Mouse (Mus musculus) G1E (cell line): ENCODE results near the gene Nkx3-2.

Experiments used
- CTCF ChIP-seq: IDR thresholded peaks from 2 replicates; pipeline ENCODE4 v1.5.1; 2012; ENCODE audit warnings: low read depth, low read length, inconsistent platforms, mixed read lengths
- TAL1 ChIP-seq: conservative IDR thresholded peaks from 2 replicates; pipeline ENCODE4 v1.6.1; 2012; ENCODE audit warnings: low read depth, low read length, inconsistent platforms, mixed read lengths

- TF ChIP-seq TAL1 (no peak), CTCF (no peak)
These were observed 24.6 kb upstream of the Nkx3-2 start for GRCm38 (mm10) chr5:41788877-41789276.
